Mouse (Mus musculus) megakaryocyte, adult 5-6 weeks (primary cell): ENCODE data around the gene Ap2b1. TPM values are rescaled to one million over a fixed set of nuclear protein-coding genes. Genes with fewer than 3 reads are reported as not detected.
"Not testable (repeated sequence)": the region's sequence is repeated elsewhere in the genome, so short reads cannot be mapped to it uniquely, and the experiment has no call there.

ENCODE experiments used
- ATAC-seq: 2 replicates; pipeline ENCODE4 v1.8.0; 2016; ENCODE audit warnings: mild to moderate bottlenecking, inconsistent platforms; ENCODE audit not compliant: poor library complexity, severe bottlenecking
- total RNA-seq, 2 experiments: library from RNA; stranded (forward) in 1 of 2; stranded (reverse) in 1 of 2; fragments of 153-499, 151-499 nt in 1 of 2; fragments of 221-1000, 200-1000 nt in 1 of 2; gene quantifications; 2 replicates each; pipeline versions ENCODE4 v1.2.3 to v1.2.4; 2015 to 2017

The Ap2b1 gene
- total RNA-seq (2015), result 53.7 and 58.1 TPM in 2 replicates
- 52.4 and 59.6 TPM in 2 replicates for total RNA-seq (2017)

GRCm38 (mm10) chr11:83298225-83299195 lies at the start of gene Ap2b1:
Ap2b1 (plus strand) TSS chr11:83299024.
- peak; percentile 81 for ATAC-seq

DNA sequence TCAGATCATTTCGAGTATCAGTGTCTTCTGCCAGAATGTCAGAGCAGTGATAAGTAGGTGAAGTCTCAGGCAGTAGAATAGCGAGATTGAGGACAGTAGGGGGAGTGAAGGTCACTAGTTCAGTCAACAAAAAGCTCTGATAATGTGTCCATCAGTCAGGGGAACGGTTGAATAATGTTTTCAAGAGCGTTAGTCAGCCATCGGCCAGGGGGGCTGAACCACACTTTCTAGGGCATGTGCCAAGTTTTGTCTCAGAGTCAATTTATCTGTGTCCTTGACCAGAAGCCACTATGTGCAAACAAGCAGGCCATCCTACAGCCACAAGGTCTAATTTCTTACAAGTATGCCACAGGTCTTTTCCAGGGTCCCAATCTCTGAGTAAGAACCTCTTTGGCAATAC lies 41.6 kb upstream of the Ap2b1 start:
- ATAC-seq, result not testable (repeated sequence)

DNA sequence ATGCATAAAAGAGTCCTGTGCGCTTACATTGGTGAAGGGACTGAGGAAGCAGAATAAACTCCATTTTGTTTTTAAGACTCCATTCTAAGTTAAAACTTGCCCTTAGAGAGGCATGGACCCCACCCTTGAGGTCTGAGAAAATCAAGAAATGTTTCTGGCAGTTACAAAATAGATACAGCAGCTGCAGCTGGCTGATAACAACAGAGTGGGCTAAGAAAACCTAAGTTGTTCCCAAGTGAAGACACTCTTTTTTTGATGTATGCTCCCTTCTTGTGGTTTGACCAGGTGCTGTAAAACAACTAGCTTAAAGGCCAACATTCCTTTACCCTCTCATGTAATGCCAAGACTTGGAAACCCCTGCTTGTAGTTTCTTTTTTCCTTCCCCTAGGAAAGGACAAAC lies 36.2 kb upstream of the Ap2b1 start:
- ATAC-seq, result no peak

- peak; percentile 72 for ATAC-seq
These were observed 35.7 kb upstream of the Ap2b1 start for GRCm38 (mm10) chr11:83263146-83263545.

GRCm38 (mm10) chr11:83270842-83271150 lies 28.0 kb upstream of the Ap2b1 start:
- peak; percentile 8 for ATAC-seq

GRCm38 (mm10) chr11:83271151-83271950 lies 27.5 kb upstream of the Ap2b1 start:
- peak; percentile 77 for ATAC-seq

DNA sequence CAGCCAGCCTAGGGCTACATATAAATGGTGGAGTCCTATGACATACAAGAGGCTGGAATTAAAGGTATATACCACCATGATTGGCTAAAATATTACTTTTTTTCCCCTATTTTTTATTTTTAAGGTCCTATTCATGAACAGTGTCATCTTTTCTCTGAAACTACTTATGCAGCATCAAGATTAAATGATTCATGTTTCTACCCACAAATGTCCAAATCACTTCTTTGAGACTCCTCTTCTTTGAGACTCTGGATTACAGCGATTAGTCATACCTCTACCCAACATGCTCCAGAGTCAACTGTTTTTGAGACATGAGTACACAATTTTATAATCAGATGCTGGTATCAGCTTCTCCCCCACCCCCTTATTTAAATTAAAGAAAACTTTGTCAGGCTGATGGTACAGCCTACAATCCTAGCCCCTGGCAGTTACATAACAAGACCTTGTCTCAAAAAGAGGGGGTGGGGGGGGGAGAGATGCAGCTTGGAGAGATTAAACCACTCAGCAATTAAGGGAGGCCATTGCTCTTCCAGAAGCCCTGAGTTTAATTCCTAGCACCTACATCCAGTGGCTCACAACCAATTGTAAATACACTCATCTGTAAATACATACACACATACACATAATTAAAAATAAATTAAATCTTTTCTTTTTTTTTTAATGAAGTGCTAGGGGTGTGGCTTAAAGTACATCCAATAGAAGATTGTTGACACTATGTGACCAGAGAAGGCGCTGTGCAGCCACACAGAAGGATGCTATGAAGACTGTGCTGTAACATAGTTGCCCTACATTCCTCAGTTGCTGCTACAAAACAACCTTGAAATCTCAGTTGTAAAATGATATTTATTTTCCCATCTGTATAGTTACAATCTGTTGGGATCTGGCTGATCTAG lies 26.6 kb upstream of the Ap2b1 start:
- peak; percentile 26 for ATAC-seq

GRCm38 (mm10) chr11:83276251-83276650 lies 22.6 kb upstream of the Ap2b1 start:
- no peak for ATAC-seq

- ATAC-seq, result no peak
These were observed 19.8 kb upstream of the Ap2b1 start for GRCm38 (mm10) chr11:83279024-83279423.

DNA sequence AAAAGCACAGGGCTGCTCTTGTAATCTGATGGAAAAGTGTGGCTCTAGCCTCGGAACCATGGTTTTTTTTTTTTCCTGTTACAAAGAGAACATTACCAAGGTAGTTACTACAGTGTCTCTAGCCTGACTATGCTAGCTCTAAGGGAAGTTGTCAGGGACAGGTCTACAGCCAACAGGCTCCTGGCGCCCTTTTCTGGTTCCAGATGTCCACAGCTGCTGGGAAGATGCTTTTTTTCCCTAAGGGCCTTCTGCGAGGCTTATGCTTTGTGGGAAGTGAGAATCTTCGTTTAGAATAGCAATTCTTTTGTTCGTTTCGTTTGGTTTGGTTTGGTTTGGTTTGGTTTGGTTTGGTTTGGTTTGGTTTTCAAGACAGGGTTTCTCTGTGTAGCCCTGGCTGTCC lies 19.1 kb upstream of the Ap2b1 start:
- no peak for ATAC-seq

DNA sequence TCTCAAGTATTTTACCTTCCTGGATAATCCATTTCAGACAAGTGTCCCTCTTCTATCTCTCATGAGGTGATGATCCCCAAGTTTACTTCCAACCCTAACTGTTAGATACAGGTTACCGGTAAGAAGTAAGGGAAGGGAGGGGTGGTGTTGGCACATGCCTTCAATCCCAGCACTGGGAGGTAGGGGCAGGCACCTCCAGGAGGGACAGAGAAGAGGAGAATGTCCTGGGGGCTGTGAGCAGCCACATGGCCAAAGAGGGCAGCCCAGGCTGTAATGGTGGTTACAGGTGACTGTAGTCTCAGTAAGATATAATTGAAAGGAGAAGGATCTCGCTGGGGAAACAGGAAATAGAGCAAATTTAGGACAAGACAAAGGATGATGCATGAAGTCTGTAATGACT lies 16.7 kb upstream of the Ap2b1 start:
- ATAC-seq, result no peak

GRCm38 (mm10) chr11:83285627-83286026 lies 13.2 kb upstream of the Ap2b1 start:
- no peak for ATAC-seq

- no peak for ATAC-seq
These were observed 12.3 kb upstream of the Ap2b1 start, which contains the start of gene Slfn14 for GRCm38 (mm10) chr11:83286566-83286965. Slfn14 (minus strand) TSS chr11:83286726.

GRCm38 (mm10) chr11:83289036-83289435 lies 9.8 kb upstream of the Ap2b1 start:
- no peak for ATAC-seq

DNA sequence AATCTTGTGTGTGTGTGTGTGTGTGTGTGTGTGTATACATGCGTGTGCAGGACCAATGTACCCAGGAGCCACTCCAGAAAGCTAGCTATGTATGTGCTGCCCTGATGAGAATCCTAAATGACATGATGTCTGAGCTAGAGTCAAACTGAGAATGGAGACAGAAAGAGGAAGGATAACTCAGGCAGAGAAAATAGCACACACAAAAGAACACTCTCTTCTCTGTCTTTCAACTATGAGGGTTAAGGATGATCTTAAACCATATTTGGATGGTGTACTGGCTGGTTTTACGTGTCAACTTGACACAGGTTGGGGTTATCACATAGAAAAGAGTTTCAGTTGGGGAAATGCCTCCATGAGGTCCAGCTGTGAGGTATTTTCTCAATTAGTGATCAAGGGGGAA lies 9.2 kb upstream of the Ap2b1 start:
- no peak for ATAC-seq

DNA sequence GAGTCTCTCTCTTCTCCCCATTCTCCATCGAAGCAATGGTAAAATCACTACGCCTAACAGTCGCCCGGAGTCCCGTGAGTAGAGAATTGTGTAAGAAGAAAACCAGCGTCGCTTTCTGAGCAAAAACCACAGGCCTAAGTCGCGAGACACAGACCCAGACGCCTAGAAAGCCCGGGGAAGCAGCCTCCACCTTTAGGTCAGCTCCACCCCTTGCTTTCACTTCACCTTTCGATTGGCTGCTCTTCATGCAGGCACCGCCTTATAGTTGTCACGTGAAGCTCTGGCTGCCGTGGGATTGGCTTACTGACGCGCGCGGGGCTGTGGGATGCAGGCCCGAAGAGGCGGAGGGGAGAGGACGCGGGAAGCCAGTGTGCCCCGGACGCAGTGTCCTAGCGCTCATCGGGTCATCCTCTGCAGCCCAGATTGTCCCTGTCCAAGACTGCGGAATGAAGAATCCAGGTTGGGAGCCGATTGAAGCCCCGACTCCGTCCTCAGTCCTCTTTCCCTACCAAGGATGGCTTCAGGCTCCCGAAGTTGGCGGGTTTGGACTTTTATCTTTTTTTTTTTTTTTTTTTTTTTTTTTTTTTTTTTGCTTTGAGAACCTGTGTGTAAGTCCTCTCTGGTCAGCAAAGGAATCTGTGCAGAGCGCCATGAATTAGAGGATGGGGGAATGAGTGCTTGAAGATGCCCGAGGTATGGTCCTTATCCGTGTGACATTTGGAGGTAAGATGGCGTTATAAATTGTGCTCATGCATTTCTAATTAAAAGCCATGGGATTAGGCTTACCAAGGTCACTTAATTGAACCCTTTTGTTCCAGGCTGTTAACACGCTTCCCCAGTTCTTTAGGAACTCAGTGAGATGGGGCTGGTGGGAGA lies 7.2 kb upstream of the Ap2b1 start:
- ATAC-seq, result peak; percentile 100

- ATAC-seq, result no peak
These were observed 6.6 kb upstream of the Ap2b1 start for GRCm38 (mm10) chr11:83292251-83292587.

GRCm38 (mm10) chr11:83293182-83293581 lies 5.6 kb upstream of the Ap2b1 start:
- ATAC-seq, result no peak

- ATAC-seq, result no peak
These were observed 4.7 kb upstream of the Ap2b1 start for GRCm38 (mm10) chr11:83294133-83294532.

- no peak for ATAC-seq
These were observed 1.0 kb upstream of the Ap2b1 start for GRCm38 (mm10) chr11:83297816-83298215.
